Mouse (Mus musculus): ENCODE measurements around the gene Dusp5.

DNA sequence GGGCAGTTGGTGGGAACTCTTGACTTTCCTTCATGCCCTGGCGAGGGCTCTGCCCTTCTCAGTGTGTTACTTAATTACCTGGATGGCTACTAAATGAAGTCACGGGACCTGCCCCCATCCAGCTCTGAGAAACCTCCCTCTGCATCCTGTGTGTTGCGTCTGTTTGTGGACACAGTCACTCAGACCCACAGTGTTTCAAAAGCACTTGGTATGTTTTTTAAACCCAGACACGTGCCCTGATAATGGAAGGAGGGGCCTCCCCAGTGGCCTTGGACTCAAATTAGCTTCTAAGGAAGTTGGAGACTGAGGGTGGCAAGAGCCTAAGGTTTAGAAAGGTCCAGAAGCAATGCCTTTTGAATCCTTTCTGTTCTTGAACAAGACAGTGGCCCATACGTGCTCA is 9.9 kb downstream of the Dusp5 start:
- TF ChIP-seq CTCF (IDR thresholded peaks at IDR 0.05; ENCODE audit: borderline replicate concordance, control insufficient read depth, extremely low read depth, insufficient read depth, low read length, poor library complexity) (no peak), POLR2A (IDR thresholded peaks at IDR 0.05; ENCODE audit: control insufficient read depth, extremely low read depth, insufficient read depth, low read length, poor library complexity) (no peak)

All from thymus, adult 2 months (tissue).